Mouse (Mus musculus) kidney, embryonic 15.5 days (tissue): Measurements from ENCODE around the gene Elk4. TPM values are rescaled to one million over a fixed set of nuclear protein-coding genes. Genes with fewer than 3 reads are reported as not detected.

Source experiments
- polyA plus RNA-seq: library from polyadenylated mRNA; unstranded; fragments of >200 nt; fragmentation: Nextera tagmentation; extraction: Ambion mirVana; gene quantifications from 2 replicates; pipeline ENCODE4 v1.2.1, GENCODE M21; 2015

Gene Elk4
- polyA plus RNA-seq, 1 experiment from 2014 or later: 24.1 TPM

Other genes starting within 250 kb of the Elk4 start
- gene Pm20d1, start 210.2 kb upstream of the Elk4 start, polyA plus RNA-seq: 2.1 and 2.3 TPM in 2 replicates
- gene Slc41a1, start 180.1 kb upstream of the Elk4 start, polyA plus RNA-seq: 12.7 and 15.5 TPM in 2 replicates
- gene Rab29, start 140.4 kb upstream of the Elk4 start, polyA plus RNA-seq: 18.3 and 18.7 TPM in 2 replicates
- gene Nucks1, start 97.1 kb upstream of the Elk4 start, polyA plus RNA-seq: 85.7 and 93.2 TPM in 2 replicates
- 7.9 and 9.1 TPM in 2 replicates for gene Slc45a3, start 44.6 kb upstream of the Elk4 start, polyA plus RNA-seq
- 15.6 and 15.8 TPM in 2 replicates for gene Mfsd4a, start 60.5 kb downstream of the Elk4 start, polyA plus RNA-seq
- 7.6 and 8.1 TPM in 2 replicates for gene Cdk18, start 132.1 kb downstream of the Elk4 start, polyA plus RNA-seq
- 0.31 and 0.51 TPM in 2 replicates for gene Lemd1, start 183.8 kb downstream of the Elk4 start, polyA plus RNA-seq
- gene AC124108.1, start 183.8 kb downstream of the Elk4 start, polyA plus RNA-seq: 0.05 TPM in 2 replicates
- gene Gm10188, start 222.2 kb downstream of the Elk4 start, polyA plus RNA-seq: not detected in 2 replicates